Mouse (Mus musculus) small intestine, adult 2 months (tissue): Measurements from ENCODE around the gene C3ar1. TPM values are rescaled to one million over a fixed set of nuclear protein-coding genes. Genes with fewer than 3 reads are reported as not detected.

Experiments used
- H3K27ac ChIP-seq: fragments of 200-500 bp; 2 replicates; pipeline ENCODE4 v1.5.1; 2012; ENCODE audit warnings: low read depth, low read length, control low read depth, inconsistent platforms; ENCODE audit not compliant: insufficient read depth
- H3K27me3 ChIP-seq: fragments of 200-500 bp; 2 replicates; pipeline ENCODE4 v1.6.1; 2012; ENCODE audit warnings: mild to moderate bottlenecking, moderate library complexity, low read length, inconsistent platforms; ENCODE audit not compliant: control insufficient read depth, insufficient read depth
- H3K36me3 ChIP-seq: fragments of 200-500 bp; 2 replicates; pipeline ENCODE4 v1.6.1; 2012; ENCODE audit warnings: mild to moderate bottlenecking, low read length, control low read depth, inconsistent platforms; ENCODE audit not compliant: control insufficient read depth, insufficient read depth
- H3K4me1 ChIP-seq: fragments of 200-500 bp; 2 replicates; pipeline ENCODE4 v1.6.1; 2012; ENCODE audit warnings: low read length, inconsistent platforms, mixed read lengths; ENCODE audit not compliant: control insufficient read depth, insufficient read depth, insufficient read length
- H3K4me3 ChIP-seq: fragments of 200-500 bp; 2 replicates; pipeline ENCODE4 v1.5.1; 2012; ENCODE audit warnings: low read depth, mild to moderate bottlenecking, control low read depth, inconsistent platforms, low read length, moderate library complexity
- CTCF ChIP-seq: fragments of 200-500 bp; IDR thresholded peaks from 2 replicates; pipeline ENCODE4 v1.5.1; 2012; ENCODE audit warnings: low read depth, mild to moderate bottlenecking, control low read depth, inconsistent platforms, low read length, moderate library complexity, mixed read lengths; ENCODE audit not compliant: insufficient replicate concordance, insufficient read length; ENCODE audit errors: extremely low read depth
- POLR2A ChIP-seq: fragments of 200-500 bp; IDR thresholded peaks from 2 replicates; pipeline ENCODE4 v1.6.1; 2012; ENCODE audit warnings: low read depth, mild to moderate bottlenecking, control low read depth, inconsistent platforms, low read length, moderate library complexity
- WGBS: fragments of 180-500 bp; shearing (Covaris S2); methylation state at CpG from one replicate; pipeline ENCODE4 v1.1.7; 2018; 5-methylcytosine and 5-hydroxymethylcytosine counted together
- polyA plus RNA-seq: library from polyadenylated mRNA; depleted of rRNA; stranded (reverse); fragments of >200 nt; gene quantifications from 2 replicates; pipeline ENCODE4 v1.2.3, GENCODE M21; 2012

C3ar1 gene
- polyA plus RNA-seq, 1 experiment = 1.8 TPM

DNA sequence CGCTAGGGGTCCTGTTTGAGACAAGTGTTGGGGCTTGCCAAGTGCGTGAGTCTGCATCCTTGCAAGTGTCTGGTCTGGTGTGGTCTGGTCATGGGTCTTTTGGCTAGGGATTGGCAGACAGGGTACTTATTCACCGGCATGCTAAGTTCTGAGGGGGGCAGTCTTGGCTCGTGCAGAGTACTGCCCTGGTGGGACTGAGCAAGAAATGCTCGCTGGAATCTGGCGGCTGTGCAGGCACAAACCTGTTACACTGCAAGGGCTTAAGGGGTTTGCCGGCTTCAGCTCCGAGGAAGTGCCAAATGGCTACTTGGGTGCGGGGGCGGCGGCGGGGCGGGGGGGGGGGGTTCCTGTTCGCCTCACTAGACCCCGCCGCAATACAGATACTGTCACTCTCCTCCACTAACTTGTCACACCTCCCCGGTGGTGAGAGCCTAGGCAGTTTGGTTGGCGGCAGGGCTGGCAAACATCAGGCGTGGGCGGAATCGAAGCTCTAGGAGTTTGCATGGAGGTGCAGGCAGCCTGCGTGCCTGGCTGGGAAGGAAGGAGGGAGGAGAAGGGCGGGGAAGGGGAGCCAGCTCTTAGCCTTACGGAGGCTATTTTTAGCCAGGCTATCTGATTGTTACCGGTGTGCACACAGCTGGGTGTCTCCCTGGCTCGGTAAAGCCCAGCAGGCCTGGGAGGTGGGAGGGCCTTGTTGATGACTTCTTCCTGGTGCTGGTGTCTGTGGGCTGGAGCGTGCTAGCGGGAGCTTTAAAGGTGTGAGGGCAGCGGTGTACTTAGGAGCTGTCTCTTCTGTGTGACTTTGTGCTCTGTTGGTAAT, 29.8 kb downstream of the C3ar1 start:
- Histone ChIP-seq H3K27ac (no peak overlapping the region; the same call in 1 of the 2 replicates), H3K36me3 (peaks cover 18% of the 10 kb centered on the region), H3K4me1 (peaks cover 15% of the 10 kb centered on the region; the same call in 1 of the 2 replicates), H3K4me3 (peak overlapping the region; percentile 51), H3K27me3 (no peaks in the 10 kb centered on the region)
- WGBS = 5% methylated on average over 29 of the region's 29 CpGs
- TF ChIP-seq CTCF (no peak), POLR2A (no peak)

DNA sequence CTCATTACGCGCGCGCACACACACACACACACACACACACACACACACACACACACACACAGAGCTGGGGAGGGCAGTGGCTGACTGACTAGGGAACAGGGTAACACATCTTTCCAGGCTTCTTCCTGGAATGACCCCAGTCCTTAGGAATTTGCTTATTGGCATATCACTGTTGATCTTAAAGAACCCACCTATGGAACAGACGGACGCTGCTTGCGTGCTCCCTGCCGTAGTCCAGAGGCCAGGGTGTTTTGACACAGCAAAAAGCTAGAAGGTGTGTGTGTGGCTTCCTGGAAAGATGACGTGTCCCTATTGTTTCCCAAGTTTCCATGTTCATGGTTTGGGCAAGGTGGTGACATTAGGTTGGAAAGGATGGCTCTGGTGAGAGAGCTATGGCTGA, 30.8 kb downstream of the C3ar1 start:
- WGBS = 94% methylated on average over 9 of the region's 9 CpGs
- Histone ChIP-seq H3K4me1 (peaks cover 15% of the 10 kb centered on the region; the same call in 1 of the 2 replicates), H3K27me3 (no peaks in the 10 kb centered on the region), H3K36me3 (peaks cover 12% of the 10 kb centered on the region), H3K27ac (no peak overlapping the region), H3K4me3 (no peak overlapping the region)
- TF ChIP-seq CTCF (no peak), POLR2A (no peak)

DNA sequence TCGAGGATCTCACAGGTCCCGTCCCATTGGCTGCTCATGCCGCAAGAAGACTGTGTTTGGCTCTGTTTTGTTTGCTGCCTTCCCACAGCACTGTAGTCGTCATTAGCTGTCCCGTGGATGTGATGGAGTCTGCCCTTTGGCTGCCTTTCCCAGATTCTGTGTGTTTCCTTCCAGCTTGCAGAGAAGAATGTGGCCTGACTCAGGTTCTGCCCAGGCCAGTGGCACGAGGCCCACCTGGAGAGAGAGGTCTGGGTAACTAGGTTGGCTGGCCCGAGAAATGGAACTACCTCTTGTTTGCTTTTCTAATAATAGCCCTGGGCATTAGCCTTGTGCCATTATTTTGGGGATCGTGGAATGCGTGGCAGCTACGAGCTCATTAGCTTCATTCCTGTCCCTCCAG, 31.9 kb downstream of the C3ar1 start:
- Histone ChIP-seq H3K4me1 (peaks cover 15% of the 10 kb centered on the region; the same call in 1 of the 2 replicates), H3K27ac (0 out of 2 replicates have a peak overlapping the region, but pooled peaks have one; percentile 9), H3K36me3 (peaks cover 6% of the 10 kb centered on the region), H3K27me3 (no peaks in the 10 kb centered on the region), H3K4me3 (no peak overlapping the region)
- whole genome bisulfite sequencing = 78% methylated on average over 10 of the region's 10 CpGs
- TF ChIP-seq POLR2A = no peak
- TF ChIP-seq CTCF = no peak

DNA sequence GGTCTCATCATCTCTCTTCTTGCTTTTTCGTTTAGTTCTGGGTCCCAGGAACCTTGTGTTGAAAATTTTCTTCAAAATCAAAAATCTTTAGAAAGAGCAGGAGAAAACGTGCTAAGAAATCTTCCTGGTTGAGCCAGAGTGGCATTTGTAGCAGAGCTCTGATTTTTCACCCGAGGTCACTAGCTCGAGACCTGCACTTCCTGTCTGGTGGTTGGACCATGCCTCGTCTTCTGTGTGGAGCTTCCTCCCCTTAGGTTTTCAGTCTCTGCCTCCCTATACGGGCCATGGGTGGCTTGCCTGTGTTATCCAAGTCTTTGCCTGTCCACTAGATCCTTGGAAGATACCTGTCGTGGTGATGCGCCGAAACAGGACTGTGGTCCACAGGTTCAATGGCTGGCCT, 34.1 kb downstream of the C3ar1 start:
- WGBS = 73% methylated on average over 9 of the region's 9 CpGs
- peaks cover 14% of the 10 kb centered on the region; the same call in 1 of the 2 replicates for H3K4me1 ChIP-seq
- no peak overlapping the region for H3K4me3 ChIP-seq
- no peaks in the 10 kb centered on the region for H3K36me3 ChIP-seq
- no peak for TF ChIP-seq CTCF
- TF ChIP-seq POLR2A = no peak
- H3K27ac ChIP-seq = no peak overlapping the region
- H3K27me3 ChIP-seq = no peaks in the 10 kb centered on the region

DNA sequence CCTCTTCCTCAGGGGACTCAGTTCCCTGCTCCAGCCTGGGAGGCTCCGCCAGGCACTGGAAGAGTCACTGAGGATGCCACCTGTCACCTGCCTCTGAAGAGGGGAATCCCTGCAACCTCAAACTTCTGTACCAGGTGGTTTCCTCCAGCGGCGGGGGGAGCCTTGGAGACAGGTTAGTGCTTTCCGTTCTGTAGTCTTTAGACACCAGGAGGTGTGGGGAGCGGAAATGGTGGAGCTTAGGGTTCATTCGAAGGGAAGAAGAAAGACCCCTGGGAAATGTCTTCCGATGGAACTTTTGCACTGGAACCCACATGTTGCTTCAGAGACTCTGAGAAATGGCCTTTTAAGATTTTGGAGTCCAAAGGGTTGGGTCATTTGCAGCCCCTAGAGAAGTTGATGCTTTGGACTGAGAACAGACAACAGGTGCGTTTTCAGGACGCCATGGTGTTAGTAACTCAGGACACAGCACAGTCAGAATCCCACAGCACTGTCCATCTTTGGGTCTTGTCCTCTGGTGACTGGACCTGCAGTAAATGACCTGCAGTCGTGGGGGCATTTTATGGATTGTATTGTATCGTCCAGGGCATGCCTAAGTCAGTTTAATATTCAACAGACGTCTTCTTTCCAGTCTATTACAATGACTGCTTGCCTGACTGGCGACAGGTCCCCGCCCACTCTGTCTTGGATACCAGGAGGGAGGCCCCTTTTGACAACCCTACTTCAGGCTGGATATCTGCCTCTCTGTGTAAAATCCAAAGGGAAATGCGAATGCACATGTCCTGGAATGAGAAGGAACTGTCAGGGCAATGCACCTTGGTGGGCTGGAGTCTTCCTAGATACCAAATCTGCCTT, 34.9 kb downstream of the C3ar1 start:
- Histone ChIP-seq H3K4me1 (peaks cover 9% of the 10 kb centered on the region; the same call in 1 of the 2 replicates), H3K27ac (no peak overlapping the region), H3K36me3 (no peaks in the 10 kb centered on the region), H3K4me3 (peak overlapping the region; percentile 96), H3K27me3 (no peaks in the 10 kb centered on the region)
- WGBS = 20% methylated on average over 15 of the region's 15 CpGs
- TF ChIP-seq CTCF = no peak
- no peak for TF ChIP-seq POLR2A

DNA sequence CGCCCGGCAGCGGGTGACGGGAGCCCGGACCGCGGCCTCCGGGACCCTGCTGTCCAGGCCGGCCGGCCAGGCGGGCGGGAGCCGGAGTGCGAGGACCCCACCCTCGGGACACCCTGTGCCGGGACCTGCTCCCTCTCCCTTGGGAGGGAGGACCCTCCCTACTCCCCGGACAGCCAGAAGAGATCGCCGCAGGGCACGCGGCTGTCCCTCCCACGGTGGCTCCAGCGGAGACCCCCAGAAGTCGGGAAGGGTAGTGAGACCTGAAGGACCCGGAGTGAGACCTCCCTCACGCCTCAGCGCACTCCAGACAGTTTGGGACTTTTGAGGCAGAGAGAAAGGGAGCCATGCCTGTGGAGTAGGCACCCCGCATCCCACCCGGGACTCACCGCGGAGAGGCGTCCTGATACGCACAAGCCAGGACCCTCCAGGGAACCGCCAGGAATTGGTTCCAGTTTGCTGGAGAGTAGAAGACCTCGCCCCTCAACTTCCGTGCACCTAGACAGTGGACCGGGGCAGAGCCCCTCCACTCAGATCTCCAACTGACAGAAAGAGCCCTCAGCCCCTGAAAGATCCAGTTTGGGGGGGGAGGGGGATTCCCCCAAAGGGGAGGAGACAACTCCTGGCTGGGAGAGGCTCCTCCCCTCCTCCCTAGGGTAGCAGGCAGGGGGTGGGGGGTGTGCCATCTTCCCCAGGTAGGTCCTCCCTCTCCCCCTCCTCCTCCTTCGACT, 35.7 kb downstream of the C3ar1 start:
- no peaks in the 10 kb centered on the region for H3K27me3 ChIP-seq
- under 1% methylated on average over 37 of the region's 38 CpGs for WGBS
- TF ChIP-seq CTCF (no peak), POLR2A (no peak)

More for the DNA sequence above, 35.7 kb downstream of the C3ar1 start:
- Histone ChIP-seq H3K27ac (peak overlapping the region; percentile 34), H3K4me3 (peak overlapping the region; percentile 96), H3K36me3 (no peaks in the 10 kb centered on the region), H3K4me1 (peaks cover 5% of the 10 kb centered on the region; the same call in 1 of the 2 replicates)
